Mouse (Mus musculus) urinary bladder, postnatal 25 days (tissue): ENCODE results near the gene Chmp1a.
"Not testable (repeated sequence)": the region's sequence is repeated elsewhere in the genome, so short reads cannot be mapped to it uniquely, and the experiment has no call there.

Source experiments
- DNase-seq: peaks from one replicate; pipeline ENCODE4 v3.0.0; 2022; ENCODE audit warnings: low spot score

Gene Chmp1a

GRCm38 (mm10) chr8:123231742-123232141, 19.2 kb upstream of the Chmp1a start:
- DNase-seq, result no peak

- DNase-seq, result not testable (repeated sequence)
Observed at GRCm38 (mm10) chr8:123230326-123230725, 17.8 kb upstream of the Chmp1a start.

- no peak for DNase-seq
Observed at GRCm38 (mm10) chr8:123228416-123228815, 15.9 kb upstream of the Chmp1a start.

GRCm38 (mm10) chr8:123224278-123225266, 12.0 kb upstream of the Chmp1a start, which contains the start of gene Cdk10:
Gene Cdk10 (plus strand): TSS chr8:123224842.
- peak; percentile 96 for DNase-seq

GRCm38 (mm10) chr8:123220917-123221316, 8.4 kb upstream of the Chmp1a start:
- DNase-seq, result no peak

GRCm38 (mm10) chr8:123215430-123215829, 2.9 kb upstream of the Chmp1a start:
- no peak for DNase-seq

- DNase-seq, result no peak
Observed at GRCm38 (mm10) chr8:123213118-123213772, 682 bp upstream of the Chmp1a start.

GRCm38 (mm10) chr8:123211876-123212275, 687 bp downstream of the Chmp1a start:
- DNase-seq, result no peak

GRCm38 (mm10) chr8:123203571-123203970, 9.0 kb downstream of the Chmp1a start:
- DNase-seq, result no peak

GRCm38 (mm10) chr8:123202288-123202687, 10.3 kb downstream of the Chmp1a start:
- peak; percentile 66 for DNase-seq

- no peak for DNase-seq
Observed at GRCm38 (mm10) chr8:123199864-123200263, 12.7 kb downstream of the Chmp1a start.

- not testable (repeated sequence) for DNase-seq
Observed at GRCm38 (mm10) chr8:123197016-123197415, 15.5 kb downstream of the Chmp1a start.

- no peak for DNase-seq
Observed at GRCm38 (mm10) chr8:123193771-123194170, 18.8 kb downstream of the Chmp1a start.

- DNase-seq, result no peak
Observed at GRCm38 (mm10) chr8:123191908-123192307, 20.7 kb downstream of the Chmp1a start.

- peak; percentile 67 for DNase-seq
Observed at GRCm38 (mm10) chr8:123190678-123191077, 21.9 kb downstream of the Chmp1a start.

GRCm38 (mm10) chr8:123188841-123189240, 23.7 kb downstream of the Chmp1a start:
- DNase-seq, result no peak

- no peak for DNase-seq
Observed at GRCm38 (mm10) chr8:123188006-123188405, 24.6 kb downstream of the Chmp1a start.

GRCm38 (mm10) chr8:123185566-123186409, 26.8 kb downstream of the Chmp1a start, which contains the start of gene Dpep1:
Gene Dpep1 (plus strand): TSS chr8:123186242.
- DNase-seq, result peak; percentile 20

GRCm38 (mm10) chr8:123181391-123181790, 31.2 kb downstream of the Chmp1a start:
- peak; percentile 4 for DNase-seq

- DNase-seq, result no peak
Observed at GRCm38 (mm10) chr8:123157888-123158465, 54.6 kb downstream of the Chmp1a start, which contains the start of gene Sult5a1. Gene Sult5a1 (minus strand): TSS chr8:123158315.

GRCm38 (mm10) chr8:123156070-123156773, 56.3 kb downstream of the Chmp1a start:
- no peak for DNase-seq
